Mouse (Mus musculus) liver, embryonic 16.5 days (tissue): ENCODE measurements around the gene Nek7. TPM values are rescaled to one million over a fixed set of nuclear protein-coding genes. Genes with fewer than 3 reads are reported as not detected.

Experiments used
- polyA plus RNA-seq: library from polyadenylated mRNA; unstranded; fragments of >200 nt; fragmentation: Nextera tagmentation; extraction: Ambion mirVana; gene quantifications from 2 replicates; pipeline ENCODE4 v1.2.1, GENCODE M21; 2015

Gene Nek7
- polyA plus RNA-seq, 1 experiment from 2014 or later, result 15.3 TPM

Other genes with a start within 250 kb of the Nek7 start
- 0.02 TPM in 1 of 2 replicates, not detected in the other for gene Lhx9, start 228.4 kb upstream of the Nek7 start, polyA plus RNA-seq
- 8.7 and 11.8 TPM in 2 replicates for gene 2310009B15Rik, start 236.7 kb upstream of the Nek7 start, polyA plus RNA-seq